Mouse (Mus musculus): Measurements from ENCODE around the gene Lhfp.

- TF ChIP-seq CTCF (IDR thresholded peaks at IDR 0.05; ENCODE audit: control insufficient read depth, insufficient read depth, insufficient read length) (no peak), MAX (IDR thresholded peaks at IDR 0.05) (no peak), MYOD1 (IDR thresholded peaks at IDR 0.05; ENCODE audit: control insufficient read depth, insufficient read length, low read depth) (no peak), CEBPB (IDR thresholded peaks at IDR 0.05; ENCODE audit: low read depth) (no peak), MYOG (IDR thresholded peaks at IDR 0.05; ENCODE audit: control insufficient read depth, extremely low read depth, insufficient read length) (no peak), USF1 (IDR thresholded peaks at IDR 0.05; ENCODE audit: low read depth) (no peak)
Observed at GRCm38 (mm10) chr3:53031586-53031985, 9.7 kb upstream of the Lhfp start.

Data from C2C12 (cell line).